Mouse (Mus musculus) neural tube, embryonic 14.5 days (tissue): Measurements from ENCODE around the gene Galm. TPM values are rescaled to one million over a fixed set of nuclear protein-coding genes. Genes with fewer than 3 reads are reported as not detected.

Experiments used
- ATAC-seq: fragments of 200-750 bp; cut with Nextera tagmentation; 2 replicates; pipeline ENCODE4 v1.8.0; 2017; ENCODE audit warnings: low read depth, mild to moderate bottlenecking, moderate TSS enrichment, moderate library complexity
- H3K27ac ChIP-seq: fragments of 300-500 bp; sonication (generic); 2 replicates; pipeline ENCODE4 v1.5.1; 2014; ENCODE audit warnings: low read depth, mild to moderate bottlenecking, control low read depth, low read length, moderate library complexity, mixed read lengths
- H3K27me3 ChIP-seq: fragments of 300-500 bp; sonication (generic); 2 replicates; pipeline ENCODE4 v1.6.1; 2014; ENCODE audit warnings: low read length; ENCODE audit not compliant: control insufficient read depth, insufficient read depth
- H3K36me3 ChIP-seq: fragments of 300-500 bp; sonication (generic); 2 replicates; pipeline ENCODE4 v1.6.1; 2014; ENCODE audit warnings: low read length, mixed read lengths; ENCODE audit not compliant: control insufficient read depth, insufficient read depth
- H3K4me1 ChIP-seq: fragments of 300-500 bp; sonication (generic); 2 replicates; pipeline ENCODE4 v1.6.1; 2014; ENCODE audit warnings: low read length; ENCODE audit not compliant: control insufficient read depth, insufficient read depth
- H3K4me2 ChIP-seq: fragments of 300-500 bp; sonication (generic); 2 replicates; pipeline ENCODE4 v1.6.1; 2014; ENCODE audit warnings: mild to moderate bottlenecking, low read depth, low read length, control low read depth
- H3K4me3 ChIP-seq: fragments of 300-500 bp; sonication (generic); 2 replicates; pipeline ENCODE4 v1.5.1; 2014; ENCODE audit warnings: low read depth, low read length, control low read depth, mixed read lengths
- H3K9ac ChIP-seq: fragments of 300-500 bp; sonication (generic); replicated peaks from 2 replicates; pipeline ENCODE4 v1.6.1; 2014; ENCODE audit warnings: low read depth, mild to moderate bottlenecking, control low read depth, low read length, mixed read lengths
- H3K9me3 ChIP-seq: fragments of 300-500 bp; sonication (generic); 2 replicates; pipeline ENCODE4 v1.6.1; 2016; ENCODE audit warnings: low read length; ENCODE audit not compliant: control insufficient read depth
- WGBS: fragments of 180-500 bp; shearing (Covaris S2); extraction: QIAGEN DNeasy Blood & Tissue Kit; methylation state at CpG from one replicate; pipeline ENCODE4 v1.1.7; 2014; 5-methylcytosine and 5-hydroxymethylcytosine counted together
- polyA plus RNA-seq: library from polyadenylated mRNA; unstranded; fragments of >200 nt; fragmentation: Nextera tagmentation; extraction: Ambion mirVana; gene quantifications from 2 replicates; pipeline ENCODE4 v1.2.1, GENCODE M21; 2014

Gene Galm
- 0.79 and 1.7 TPM in 2 replicates for polyA plus RNA-seq

- Histone ChIP-seq H3K9ac (0 out of 2 replicates have a peak within 1 kb of the TSS, but pooled peaks have one; percentile 4), H3K27me3 (no peaks in the 10 kb centered on the region), H3K9me3 (no peaks in the 10 kb centered on the region), H3K4me2 (peak within 1 kb of the TSS; percentile 73), H3K27ac (no peak within 1 kb of the TSS), H3K36me3 (no peaks in the 10 kb centered on the region), H3K4me1 (no peaks in the 10 kb centered on the region), H3K4me3 (peak within 1 kb of the TSS; percentile 37)
- 7% methylated on average over 30 of the region's 30 CpGs for WGBS
- peak; percentile 80 for ATAC-seq
Measured at GRCm38 (mm10) chr17:80127331-80128251, at the start of gene Galm. Gene Galm (plus strand): TSS chr17:80127471.

GRCm38 (mm10) chr17:80078726-80079125, 48.5 kb upstream of the Galm start:
- H3K27me3 ChIP-seq = no peaks in the 10 kb centered on the region
- H3K4me3 ChIP-seq = no peak overlapping the region
- H3K4me2 ChIP-seq = no peak overlapping the region
- no peaks in the 10 kb centered on the region for H3K4me1 ChIP-seq
- no peak overlapping the region for H3K27ac ChIP-seq
- no peak for ATAC-seq
- H3K9me3 ChIP-seq = no peaks in the 10 kb centered on the region
- H3K36me3 ChIP-seq = no peaks in the 10 kb centered on the region
- no peak overlapping the region for H3K9ac ChIP-seq
- WGBS = 93% methylated on average over 4 of the region's 4 CpGs

- Histone ChIP-seq H3K4me2 (no peak overlapping the region), H3K9ac (no peak overlapping the region), H3K4me1 (no peaks in the 10 kb centered on the region), H3K27ac (no peak overlapping the region), H3K27me3 (no peaks in the 10 kb centered on the region), H3K9me3 (no peaks in the 10 kb centered on the region), H3K4me3 (no peak overlapping the region), H3K36me3 (no peaks in the 10 kb centered on the region)
- no peak for ATAC-seq
- 80% methylated on average over 6 of the region's 6 CpGs for WGBS
Measured at GRCm38 (mm10) chr17:80083223-80083622, 44.0 kb upstream of the Galm start.

- Histone ChIP-seq H3K9ac (no peak overlapping the region), H3K4me1 (no peaks in the 10 kb centered on the region), H3K4me2 (no peak overlapping the region), H3K27ac (no peak overlapping the region), H3K4me3 (no peak overlapping the region), H3K9me3 (no peaks in the 10 kb centered on the region), H3K36me3 (no peaks in the 10 kb centered on the region), H3K27me3 (no peaks in the 10 kb centered on the region)
- 75% methylated on average over 9 of the region's 9 CpGs for WGBS
- no peak for ATAC-seq
Measured at GRCm38 (mm10) chr17:80084424-80084823, 42.8 kb upstream of the Galm start.

GRCm38 (mm10) chr17:80086591-80086990, 40.7 kb upstream of the Galm start:
- WGBS = 88% methylated on average over 11 of the region's 11 CpGs
- no peaks in the 10 kb centered on the region for H3K4me1 ChIP-seq
- H3K27ac ChIP-seq = no peak overlapping the region
- no peak overlapping the region for H3K9ac ChIP-seq
- no peak for ATAC-seq
- H3K9me3 ChIP-seq = no peaks in the 10 kb centered on the region
- H3K27me3 ChIP-seq = no peaks in the 10 kb centered on the region
- no peaks in the 10 kb centered on the region for H3K36me3 ChIP-seq
- H3K4me3 ChIP-seq = no peak overlapping the region
- no peak overlapping the region for H3K4me2 ChIP-seq

GRCm38 (mm10) chr17:80088168-80088567, 39.1 kb upstream of the Galm start:
- Histone ChIP-seq H3K4me2 (no peak overlapping the region), H3K27me3 (no peaks in the 10 kb centered on the region), H3K4me3 (no peak overlapping the region), H3K9ac (no peak overlapping the region), H3K27ac (no peak overlapping the region), H3K36me3 (no peaks in the 10 kb centered on the region), H3K4me1 (no peaks in the 10 kb centered on the region), H3K9me3 (no peaks in the 10 kb centered on the region)
- no peak for ATAC-seq
- WGBS = 91% methylated on average over 3 of the region's 3 CpGs

- H3K4me2 ChIP-seq = no peak overlapping the region
- no peaks in the 10 kb centered on the region for H3K9me3 ChIP-seq
- no peaks in the 10 kb centered on the region for H3K27me3 ChIP-seq
- ATAC-seq = no peak
- no peak overlapping the region for H3K4me3 ChIP-seq
- no peaks in the 10 kb centered on the region for H3K36me3 ChIP-seq
- no peak overlapping the region for H3K9ac ChIP-seq
- H3K27ac ChIP-seq = no peak overlapping the region
- 81% methylated on average over 4 of the region's 4 CpGs for WGBS
- H3K4me1 ChIP-seq = 0 out of 2 replicates have a peak, but pooled peaks cover under 1% of the 10 kb centered on the region
Measured at GRCm38 (mm10) chr17:80090551-80090950, 36.7 kb upstream of the Galm start.

GRCm38 (mm10) chr17:80091879-80092549, 35.3 kb upstream of the Galm start:
- Histone ChIP-seq H3K9me3 (no peaks in the 10 kb centered on the region), H3K9ac (no peak overlapping the region), H3K4me3 (no peak overlapping the region), H3K4me1 (0 out of 2 replicates have a peak, but pooled peaks cover 9% of the 10 kb centered on the region), H3K36me3 (no peaks in the 10 kb centered on the region), H3K27ac (no peak overlapping the region), H3K4me2 (no peak overlapping the region), H3K27me3 (no peaks in the 10 kb centered on the region)
- 57% methylated on average over 6 of the region's 6 CpGs for WGBS
- ATAC-seq = no peak
